ENCODE assay signal across 33 mouse cellular contexts in genomic region chr13:41994126-41994525, GRCm38 (mm10). TPM values are rescaled to one million over a fixed set of nuclear protein-coding genes. Genes with fewer than 3 reads are reported as not detected.
DNase-seq lines count a peak whose midpoint lies in the region; ATAC-seq and TF ChIP-seq lines count a peak whose summit lies in the region.
"Had no signal": no experiment of that assay in that cellular context is flagged by ENCODE, and none has a peak within 500 bp of the region (broad histone marks: within the 10 kb centered on the region; RNA-seq: fewer than 3 reads in every experiment).

No protein-coding gene starts in this region.

- H3K27ac ChIP-seq in lung, postnatal 0 days (ENCODE audit: low read length): no peak overlapping the region
- H3K27ac ChIP-seq: embryonic facial prominence, embryonic 12.5 days; forebrain, embryonic 10.5 days; forebrain, embryonic 15.5 days; heart, embryonic 15.5 days; hindbrain, embryonic 13.5 days; kidney, postnatal 0 days; limb, embryonic 10.5 days; limb, embryonic 15.5 days; liver, embryonic 15.5 days; macrophage; midbrain, embryonic 13.5 days had no signal

- TF ChIP-seq EP300 in lung, postnatal 0 days (IDR thresholded peaks at IDR 0.05): no peak

- 17% methylated on average over 3 of the region's 3 CpGs for WGBS in lung, postnatal 0 days

- no peak overlapping the region for H3K9ac ChIP-seq in lung, postnatal 0 days (replicated peaks; ENCODE audit: low read depth)
- H3K9ac ChIP-seq: embryonic facial prominence, embryonic 12.5 days; forebrain, embryonic 15.5 days; heart, embryonic 15.5 days; hindbrain, embryonic 13.5 days; limb, embryonic 15.5 days; liver, embryonic 15.5 days; midbrain, embryonic 13.5 days had no signal

- DNase-seq in heart, adult 8-10 months (ENCODE audit: low spot score): peak; percentile 30
- no peak for DNase-seq in heart, postnatal 4 days
- peak; percentile 54 for DNase-seq in lung, postnatal 0 days (ENCODE audit: low spot score)
- no peak for DNase-seq in lung, postnatal 4 days
- DNase-seq in lung, postnatal 10 days: peak; percentile 3
- DNase-seq in layer of hippocampus, postnatal 10 days (ENCODE audit: low spot score in 2 of 2): no peak
- no peak for DNase-seq in c-Kit-positive CD71-positive TER-119-positive erythroid progenitor cells, embryonic 14.5 days (ENCODE audit: low spot score)
- DNase-seq: adrenal gland, postnatal 14 days; cerebellum, adult 11-12 months; cerebellum, adult 9-11 months; embryo, embryonic 11 days; heart, postnatal 36 days; kidney, adult 8-10 months; kidney, postnatal 4 days; layer of hippocampus, postnatal 36 days; retina, postnatal 1 day; right cerebral cortex, postnatal 14 days; spleen, adult 18-20 months; thymus, postnatal 14 days had no signal

- TF ChIP-seq CTCF in lung, postnatal 0 days (IDR thresholded peaks at IDR 0.05): no peak

- H3K4me2 ChIP-seq in lung, postnatal 0 days (replicated peaks; ENCODE audit: low read depth, low read length): no peak overlapping the region
- H3K4me2 ChIP-seq: embryonic facial prominence, embryonic 12.5 days; forebrain, embryonic 15.5 days; heart, embryonic 15.5 days; hindbrain, embryonic 13.5 days; limb, embryonic 15.5 days; liver, embryonic 15.5 days; midbrain, embryonic 13.5 days had no signal

- no peak overlapping the region for H3K4me3 ChIP-seq in lung, postnatal 0 days (ENCODE audit: low read depth, low read length)
- H3K4me3 ChIP-seq: embryonic facial prominence, embryonic 12.5 days; forebrain, embryonic 10.5 days; forebrain, embryonic 15.5 days; heart, embryonic 15.5 days; hindbrain, embryonic 13.5 days; limb, embryonic 10.5 days; limb, embryonic 15.5 days; liver, embryonic 15.5 days; midbrain, embryonic 13.5 days had no signal

- ATAC-seq in lung, postnatal 0 days: peak; percentile 35; the same call in 1 of the 2 replicates
- ATAC-seq: forebrain, embryonic 15.5 days; intestine, embryonic 16.5 days; midbrain, embryonic 13.5 days; Patski had no signal

- no peaks in the 10 kb centered on the region for H3K4me1 ChIP-seq in lung, postnatal 0 days (ENCODE audit: insufficient read depth, low read depth, low read length)
- H3K4me1 ChIP-seq: heart, embryonic 15.5 days; liver, embryonic 15.5 days had no signal

- no peaks in the 10 kb centered on the region for H3K9me3 ChIP-seq in lung, postnatal 0 days (ENCODE audit: low read length)
- H3K9me3 ChIP-seq: embryonic facial prominence, embryonic 12.5 days; forebrain, embryonic 10.5 days; forebrain, embryonic 15.5 days; heart, embryonic 15.5 days; hindbrain, embryonic 13.5 days; limb, embryonic 10.5 days; limb, embryonic 15.5 days; liver, embryonic 15.5 days; midbrain, embryonic 13.5 days had no signal

- H3K27me3 ChIP-seq in lung, postnatal 0 days (replicated peaks; ENCODE audit: insufficient read depth, low read length): no peaks in the 10 kb centered on the region
- H3K27me3 ChIP-seq: CH12.LX; embryonic facial prominence, embryonic 12.5 days; forebrain, embryonic 15.5 days; heart, embryonic 15.5 days; hindbrain, embryonic 13.5 days; limb, embryonic 15.5 days; liver, embryonic 15.5 days; midbrain, embryonic 13.5 days; Patski had no signal

- H3K36me3 ChIP-seq in lung, postnatal 0 days (ENCODE audit: insufficient read depth, low read length): no peaks in the 10 kb centered on the region
- H3K36me3 ChIP-seq: embryonic facial prominence, embryonic 12.5 days; forebrain, embryonic 10.5 days; forebrain, embryonic 15.5 days; heart, embryonic 15.5 days; hindbrain, embryonic 13.5 days; limb, embryonic 10.5 days; limb, embryonic 15.5 days; liver, embryonic 15.5 days; midbrain, embryonic 13.5 days had no signal

RNA-seq across cellular contexts. Expression of gene Hivep1, which starts 57.7 kb away (rescaled TPM):
- total RNA-seq in heart, adult 8-10 months (2022): 10 to 100 TPM; 21.0 to 26.3 (median 25.3) TPM
- total RNA-seq in heart, postnatal 4 days (2021): 10 to 100 TPM; 33.1 to 33.5 TPM
- 7.7 and 11.3 TPM in 2 replicates for polyA plus RNA-seq in lung, postnatal 0 days (2015; fragmentation: Nextera tagmentation; extraction: Ambion mirVana)
- 10 to 100 TPM; 40.9 to 44.3 TPM for total RNA-seq in layer of hippocampus, postnatal 10 days (2021)

Comparison
In these comparisons a context has a peak if more than half of its experiments do, and no peak if none do; other contexts are left out.
1. DNase-seq: peak in heart, adult 8-10 months (single experiment), lung, postnatal 0 days (single experiment) and lung, postnatal 10 days (single experiment); none in heart, postnatal 4 days (single experiment), lung, postnatal 4 days (0 of 2), layer of hippocampus, postnatal 10 days (0 of 2) and c-Kit-positive CD71-positive TER-119-positive erythroid progenitor cells, embryonic 14.5 days (single experiment).